Mouse (Mus musculus) olfactory bulb, adult 2 months (tissue): ENCODE data around the gene Mrpl37.

Source experiments
- CTCF ChIP-seq: fragments of 200-500 bp; IDR thresholded peaks from 2 replicates; pipeline ENCODE4 v1.5.1; 2012; ENCODE audit warnings: low read depth, mild to moderate bottlenecking, low read length, moderate library complexity; ENCODE audit not compliant: insufficient read depth
- POLR2A ChIP-seq: fragments of 200-500 bp; IDR thresholded peaks from 2 replicates; pipeline ENCODE4 v1.6.1; 2012; ENCODE audit warnings: mild to moderate bottlenecking, low read depth, low read length, moderate library complexity; ENCODE audit not compliant: insufficient read depth

- TF ChIP-seq POLR2A (no peak), CTCF (no peak)
Measured at GRCm38 (mm10) chr4:107017257-107017656, 49.4 kb downstream of the Mrpl37 start.
